Mouse (Mus musculus) neural tube, embryonic 12.5 days (tissue): Measurements from ENCODE around the gene Ppp1r21. TPM values are rescaled to one million over a fixed set of nuclear protein-coding genes. Genes with fewer than 3 reads are reported as not detected.

ENCODE experiments used
- ATAC-seq: fragments of 200-750 bp; cut with Nextera tagmentation; 2 replicates; pipeline ENCODE4 v1.8.0; 2017; ENCODE audit warnings: low read depth, mild to moderate bottlenecking, moderate TSS enrichment, moderate library complexity; ENCODE audit not compliant: low FRiP score
- H3K27ac ChIP-seq: fragments of 300-500 bp; sonication (generic); 2 replicates; pipeline ENCODE4 v1.5.1; 2016
- H3K27me3 ChIP-seq: fragments of 300-500 bp; sonication (generic); replicated peaks from 2 replicates; pipeline ENCODE4 v1.6.1; 2016; ENCODE audit warnings: mild to moderate bottlenecking
- H3K36me3 ChIP-seq: fragments of 300-500 bp; sonication (generic); 2 replicates; pipeline ENCODE4 v1.6.1; 2016; ENCODE audit warnings: mild to moderate bottlenecking
- H3K4me1 ChIP-seq: fragments of 300-500 bp; sonication (generic); 2 replicates; pipeline ENCODE4 v1.6.1; 2016
- H3K4me2 ChIP-seq: fragments of 300-500 bp; sonication (generic); replicated peaks from 2 replicates; pipeline ENCODE4 v1.6.1; 2016; ENCODE audit warnings: mild to moderate bottlenecking
- H3K4me3 ChIP-seq: fragments of 300-500 bp; sonication (generic); 2 replicates; pipeline ENCODE4 v1.5.1; 2016
- H3K9ac ChIP-seq: fragments of 300-500 bp; sonication (generic); 2 replicates; pipeline ENCODE4 v1.6.1; 2016; ENCODE audit warnings: mild to moderate bottlenecking
- H3K9me3 ChIP-seq: fragments of 300-500 bp; sonication (generic); 2 replicates; pipeline ENCODE4 v1.6.1; 2016; ENCODE audit warnings: mild to moderate bottlenecking
- WGBS: fragments of 180-500 bp; shearing (Covaris S2); methylation state at CpG from one replicate; pipeline ENCODE4 v1.1.7; 2016; 5-methylcytosine and 5-hydroxymethylcytosine counted together
- polyA plus RNA-seq: library from polyadenylated mRNA; unstranded; fragments of >200 nt; fragmentation: Nextera tagmentation; extraction: Ambion mirVana; gene quantifications from 2 replicates; pipeline ENCODE4 v1.2.1, GENCODE M21; 2016

The Ppp1r21 gene
- polyA plus RNA-seq, 1 experiment from 2014 or later, result 33.3 TPM

DNA sequence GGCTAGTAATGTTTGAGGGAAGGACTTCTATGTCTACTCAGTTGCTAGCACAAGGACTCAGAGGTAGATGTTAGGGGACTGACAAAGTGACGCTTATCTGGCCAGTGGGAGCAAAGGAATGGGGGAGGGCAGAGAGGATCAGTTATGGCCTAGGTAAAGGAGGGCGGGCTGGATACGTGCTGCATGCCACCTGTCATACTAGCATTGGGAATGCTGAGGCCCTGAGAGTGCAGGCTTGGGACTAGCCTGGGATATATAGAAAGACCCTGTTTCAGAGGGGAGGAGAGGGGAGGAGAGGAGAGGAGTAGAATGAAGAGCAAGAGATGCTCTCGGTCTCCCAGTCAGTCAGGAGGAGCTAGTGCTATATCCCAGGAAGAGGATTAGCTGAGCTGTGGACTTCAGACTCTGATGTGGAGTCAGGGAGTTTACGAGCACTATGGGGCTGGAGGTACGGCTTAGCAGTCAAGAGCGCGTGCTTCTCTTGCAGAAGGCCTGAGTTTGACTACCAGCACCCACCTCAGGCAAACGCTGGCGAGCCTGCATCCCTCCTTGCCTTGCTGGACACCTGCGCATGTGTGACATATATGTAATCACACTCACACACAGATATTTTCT lies 23.7 kb downstream of the Ppp1r21 start:
- H3K4me2 ChIP-seq, result no peak overlapping the region
- no peak overlapping the region for H3K27ac ChIP-seq
- no peaks in the 10 kb centered on the region for H3K9me3 ChIP-seq
- ATAC-seq, result no peak
- H3K4me1 ChIP-seq, result peaks cover 8% of the 10 kb centered on the region; the same call in 1 of the 2 replicates
- H3K27me3 ChIP-seq, result no peaks in the 10 kb centered on the region
- 90% methylated on average over 11 of the region's 11 CpGs for WGBS
- H3K4me3 ChIP-seq, result no peak overlapping the region
- H3K9ac ChIP-seq, result no peak overlapping the region
- peaks cover 36% of the 10 kb centered on the region for H3K36me3 ChIP-seq

DNA sequence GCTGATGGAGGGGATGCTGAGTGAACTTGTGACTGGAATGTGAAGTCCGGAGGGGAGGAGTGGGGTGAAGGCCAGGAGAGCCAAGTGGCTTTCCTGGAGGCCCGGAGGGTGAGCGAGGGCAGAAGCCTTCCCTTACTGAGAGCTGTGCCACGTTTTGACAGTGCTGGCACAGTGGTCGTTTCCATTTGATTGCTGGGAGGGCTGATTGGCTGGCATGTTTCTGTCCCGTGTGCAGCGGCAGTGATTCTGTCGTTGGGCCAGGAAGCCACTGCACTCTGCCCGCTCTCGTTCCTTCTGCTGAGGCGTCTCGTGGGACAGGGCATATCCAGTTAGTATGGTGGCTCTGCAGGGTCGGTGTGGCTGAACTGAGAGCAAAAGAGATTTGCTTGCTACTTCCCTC lies 26.3 kb downstream of the Ppp1r21 start:
- H3K4me2 ChIP-seq, result no peak overlapping the region
- peaks cover 26% of the 10 kb centered on the region; the same call in 1 of the 2 replicates for H3K36me3 ChIP-seq
- H3K4me3 ChIP-seq, result no peak overlapping the region
- no peaks in the 10 kb centered on the region for H3K27me3 ChIP-seq
- no peaks in the 10 kb centered on the region for H3K9me3 ChIP-seq
- WGBS, result 88% methylated on average over 13 of the region's 13 CpGs
- no peak overlapping the region for H3K9ac ChIP-seq
- no peak for ATAC-seq
- no peak overlapping the region for H3K27ac ChIP-seq
- peaks cover 8% of the 10 kb centered on the region; the same call in 1 of the 2 replicates for H3K4me1 ChIP-seq

DNA sequence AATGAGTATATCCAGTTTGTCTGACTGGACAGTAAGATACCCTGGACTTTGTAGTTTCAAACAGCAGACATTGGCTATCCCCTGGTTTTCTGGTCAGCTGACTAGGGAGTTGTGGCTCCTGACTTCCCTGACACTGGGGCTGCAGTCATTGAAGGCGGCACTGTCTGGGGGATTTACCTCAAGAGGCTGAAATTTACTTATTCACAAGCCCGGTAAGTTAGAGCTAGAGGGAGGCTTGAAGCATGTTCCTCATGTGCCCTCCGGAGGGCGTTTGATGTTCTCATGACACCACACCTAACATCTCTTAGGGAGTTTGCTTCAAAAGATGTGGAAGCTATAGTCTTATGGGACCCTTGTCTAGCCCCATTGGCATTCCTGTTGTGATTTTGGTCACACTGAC lies 26.8 kb downstream of the Ppp1r21 start:
- H3K4me1 ChIP-seq, result peaks cover 8% of the 10 kb centered on the region; the same call in 1 of the 2 replicates
- ATAC-seq, result no peak
- H3K9me3 ChIP-seq, result no peaks in the 10 kb centered on the region
- 90% methylated on average over 4 of the region's 4 CpGs for WGBS
- H3K9ac ChIP-seq, result no peak overlapping the region
- H3K4me2 ChIP-seq, result no peak overlapping the region
- peaks cover 29% of the 10 kb centered on the region for H3K36me3 ChIP-seq
- no peak overlapping the region for H3K4me3 ChIP-seq
- no peak overlapping the region for H3K27ac ChIP-seq
- H3K27me3 ChIP-seq, result no peaks in the 10 kb centered on the region

DNA sequence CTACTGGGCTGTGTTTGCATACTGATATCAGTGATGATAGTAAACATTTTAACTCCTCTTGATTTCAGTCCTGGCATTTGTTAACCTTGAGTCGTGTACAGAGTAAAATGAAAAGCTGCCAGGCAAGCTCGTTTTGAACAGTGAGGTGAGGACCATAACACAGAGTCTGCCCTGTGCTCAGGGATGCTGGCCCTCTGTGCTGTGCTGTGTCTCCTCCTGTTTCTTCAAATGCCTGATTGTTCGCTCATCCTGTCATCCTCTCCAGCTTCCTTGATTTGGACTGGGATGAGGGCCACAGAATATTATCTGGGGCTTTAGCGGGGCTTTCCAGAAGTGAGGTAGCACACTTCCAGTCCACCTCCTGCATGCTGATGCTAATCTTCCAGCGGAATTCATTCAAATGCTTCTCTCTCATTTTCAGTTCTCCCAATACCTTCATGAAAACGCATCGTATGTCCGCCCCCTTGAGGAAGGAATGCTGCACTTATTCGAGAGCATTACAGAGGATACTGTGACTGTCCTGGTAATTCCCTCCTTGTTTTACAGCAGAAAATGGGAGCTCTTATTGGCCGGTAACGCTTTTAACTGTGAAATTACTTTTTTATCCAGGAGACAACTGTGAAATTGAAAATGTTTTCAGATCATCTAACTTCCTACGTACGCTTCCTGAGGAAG lies 28.4 kb downstream of the Ppp1r21 start:
- H3K4me3 ChIP-seq, result no peak overlapping the region
- no peaks in the 10 kb centered on the region for H3K9me3 ChIP-seq
- no peaks in the 10 kb centered on the region for H3K27me3 ChIP-seq
- peak; percentile 61; the same call in 1 of the 2 replicates for ATAC-seq
- H3K9ac ChIP-seq, result no peak overlapping the region
- no peaks in the 10 kb centered on the region for H3K4me1 ChIP-seq
- WGBS, result 34% methylated on average over 13 of the region's 13 CpGs
- H3K27ac ChIP-seq, result no peak overlapping the region
- H3K36me3 ChIP-seq, result peaks cover 40% of the 10 kb centered on the region
- no peak overlapping the region for H3K4me2 ChIP-seq

DNA sequence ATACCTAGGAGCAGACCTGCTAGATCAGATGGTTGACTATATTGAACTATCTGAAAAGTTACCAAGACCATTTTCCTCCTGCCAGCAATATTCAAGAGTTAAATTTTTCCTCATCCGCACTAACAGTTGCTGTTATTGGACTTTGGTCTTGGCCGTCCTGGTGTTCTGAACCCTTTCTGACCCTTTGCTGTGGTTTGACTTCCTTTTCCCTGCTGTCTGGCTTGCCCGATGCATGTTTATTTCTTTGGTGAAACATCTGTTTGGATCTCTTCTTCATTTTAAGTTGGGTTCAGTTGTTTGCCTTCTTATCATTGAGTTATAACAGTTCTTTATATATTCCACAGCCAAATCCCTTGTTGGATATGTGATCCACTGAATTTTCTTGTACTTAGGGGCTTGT lies 33.7 kb downstream of the Ppp1r21 start:
- no peak for ATAC-seq
- Histone ChIP-seq H3K4me1 (no peaks in the 10 kb centered on the region), H3K9me3 (no peaks in the 10 kb centered on the region), H3K4me3 (no peak overlapping the region), H3K9ac (no peak overlapping the region), H3K36me3 (peaks cover 29% of the 10 kb centered on the region), H3K27me3 (no peaks in the 10 kb centered on the region), H3K27ac (no peak overlapping the region), H3K4me2 (no peak overlapping the region)
- 83% methylated on average over 3 of the region's 3 CpGs for WGBS

DNA sequence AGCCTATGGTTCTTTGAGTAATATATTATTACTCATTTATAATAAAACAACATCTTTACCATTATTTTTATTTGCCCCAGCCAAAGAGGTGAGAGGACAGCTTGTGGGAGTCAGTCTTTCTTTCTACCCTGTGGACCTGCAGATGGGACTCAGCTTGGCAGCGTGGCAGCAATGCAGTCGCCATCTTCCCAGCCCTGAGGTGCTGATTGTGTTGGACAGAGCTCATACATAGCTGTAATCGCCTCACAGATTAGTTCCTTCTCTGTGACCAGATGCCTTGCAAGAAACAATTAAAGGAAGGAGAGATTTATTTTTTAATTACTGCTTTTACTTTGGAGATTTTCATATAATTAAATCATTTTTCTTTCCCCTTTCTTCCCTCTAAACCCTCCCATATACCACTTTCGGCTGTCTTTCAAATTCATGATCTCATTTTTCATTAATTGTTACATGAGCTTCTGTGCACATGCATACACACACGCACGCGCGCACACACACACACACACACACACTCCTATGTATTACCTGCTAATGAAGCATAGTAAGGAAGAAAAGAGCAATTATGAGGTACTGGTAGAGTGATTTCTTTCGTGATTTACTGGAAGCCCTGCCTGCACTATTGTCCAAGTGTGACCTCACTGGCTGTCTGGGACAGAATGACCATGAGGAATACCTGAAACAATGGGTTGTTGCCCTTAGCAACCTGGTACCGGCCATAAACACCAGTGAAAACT lies 40.1 kb downstream of the Ppp1r21 start:
- peaks cover 8% of the 10 kb centered on the region; the same call in 1 of the 2 replicates for H3K4me1 ChIP-seq
- no peak overlapping the region for H3K9ac ChIP-seq
- no peak overlapping the region for H3K27ac ChIP-seq
- 46% methylated on average over 10 of the region's 10 CpGs for WGBS
- ATAC-seq, result peak; percentile 41; the same call in 1 of the 2 replicates
- H3K27me3 ChIP-seq, result no peaks in the 10 kb centered on the region
- no peak overlapping the region for H3K4me3 ChIP-seq
- no peak overlapping the region for H3K4me2 ChIP-seq
- H3K9me3 ChIP-seq, result no peaks in the 10 kb centered on the region
- peaks cover 49% of the 10 kb centered on the region for H3K36me3 ChIP-seq

DNA sequence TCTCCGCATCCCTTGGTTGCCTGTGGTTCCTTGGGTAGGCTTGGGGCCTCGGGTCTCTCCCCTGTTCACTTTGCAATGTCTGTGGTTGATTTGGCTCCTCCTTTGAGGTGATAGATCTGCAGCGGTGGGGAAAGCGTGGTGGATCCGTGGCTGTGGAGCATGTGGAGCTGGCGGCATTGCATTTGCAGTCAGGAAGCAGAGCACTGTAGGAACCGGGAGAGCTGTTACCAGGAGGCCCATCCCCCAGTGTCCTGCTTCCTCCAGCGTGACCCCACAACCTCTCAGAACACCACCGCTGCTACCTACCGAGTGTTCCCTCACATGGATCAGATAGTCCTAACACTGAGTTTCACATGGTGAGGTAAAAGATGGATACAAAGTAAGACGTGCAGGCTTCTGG lies 40.9 kb downstream of the Ppp1r21 start:
- no peak overlapping the region for H3K9ac ChIP-seq
- H3K27me3 ChIP-seq, result no peaks in the 10 kb centered on the region
- 62% methylated on average over 11 of the region's 11 CpGs for WGBS
- no peak overlapping the region for H3K27ac ChIP-seq
- peaks cover 8% of the 10 kb centered on the region; the same call in 1 of the 2 replicates for H3K4me1 ChIP-seq
- peaks cover 52% of the 10 kb centered on the region for H3K36me3 ChIP-seq
- H3K4me2 ChIP-seq, result no peak overlapping the region
- H3K4me3 ChIP-seq, result no peak overlapping the region
- no peaks in the 10 kb centered on the region for H3K9me3 ChIP-seq
- ATAC-seq, result no peak; the same call in 1 of the 2 replicates

DNA sequence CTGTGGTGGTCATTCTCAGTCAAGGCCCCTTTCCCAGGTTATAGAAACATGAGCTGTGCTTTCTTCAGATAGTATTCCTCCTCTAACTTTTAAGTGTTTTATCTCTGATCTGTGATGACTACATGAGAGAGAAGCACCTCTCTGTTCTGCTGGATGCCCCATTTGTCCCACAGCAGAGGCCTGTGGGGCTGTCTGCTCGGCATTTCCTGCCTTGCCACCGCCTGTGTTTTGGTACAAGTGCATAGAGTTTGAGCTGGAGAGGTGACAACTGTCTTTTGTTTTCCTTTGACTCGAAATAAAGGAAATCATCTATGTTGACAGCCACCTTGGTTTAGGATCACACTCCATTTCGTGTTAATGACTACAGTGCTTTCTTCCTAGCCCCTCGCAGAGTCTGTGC lies 44.9 kb downstream of the Ppp1r21 start:
- H3K4me1 ChIP-seq, result peaks cover 8% of the 10 kb centered on the region; the same call in 1 of the 2 replicates
- WGBS, result 75% methylated on average over 5 of the region's 5 CpGs
- no peak overlapping the region for H3K27ac ChIP-seq
- H3K36me3 ChIP-seq, result peaks cover 51% of the 10 kb centered on the region
- no peaks in the 10 kb centered on the region for H3K27me3 ChIP-seq
- no peaks in the 10 kb centered on the region for H3K9me3 ChIP-seq
- no peak overlapping the region for H3K4me3 ChIP-seq
- no peak for ATAC-seq
- H3K4me2 ChIP-seq, result no peak overlapping the region
- no peak overlapping the region for H3K9ac ChIP-seq

DNA sequence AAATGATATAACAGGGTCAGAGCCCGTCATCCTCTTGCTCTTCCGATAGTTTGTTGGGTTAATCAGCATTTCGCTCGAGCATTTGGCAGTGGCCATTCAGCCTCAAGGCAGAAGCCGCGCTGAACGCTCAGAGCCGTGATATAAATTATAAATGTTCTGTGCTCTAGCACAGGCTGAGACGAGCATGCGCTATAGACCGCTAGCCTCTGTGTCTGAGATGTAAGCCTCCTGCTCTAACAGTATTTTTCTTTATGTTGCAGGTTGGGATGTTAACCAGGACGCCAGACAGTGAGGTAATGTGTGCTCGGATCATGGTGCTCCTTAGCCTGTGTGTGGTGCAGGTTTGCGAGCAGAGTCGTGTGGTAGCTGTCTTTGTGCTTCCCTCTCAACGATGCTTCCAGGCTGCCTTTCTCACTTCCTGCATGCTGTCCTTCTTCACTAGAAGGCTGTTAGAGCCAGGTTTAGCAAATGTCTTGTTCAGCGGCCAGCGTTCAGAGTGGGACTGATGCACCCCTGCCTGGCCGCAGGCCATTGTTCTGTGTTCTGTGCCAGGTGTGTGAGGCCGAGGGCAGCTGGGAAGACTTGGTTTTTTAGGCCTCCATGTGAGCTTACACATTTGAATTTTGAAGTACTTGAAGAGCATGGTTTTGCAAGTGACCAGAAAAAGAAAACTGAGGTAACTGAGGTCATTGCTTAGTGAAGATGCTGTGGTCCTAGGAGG lies 48.8 kb downstream of the Ppp1r21 start:
- Histone ChIP-seq H3K4me1 (no peaks in the 10 kb centered on the region), H3K4me3 (no peak overlapping the region), H3K27me3 (no peaks in the 10 kb centered on the region), H3K4me2 (no peak overlapping the region), H3K27ac (no peak overlapping the region), H3K9ac (no peak overlapping the region), H3K9me3 (no peaks in the 10 kb centered on the region), H3K36me3 (peaks cover 49% of the 10 kb centered on the region)
- 78% methylated on average over 20 of the region's 20 CpGs for WGBS
- ATAC-seq, result peak; percentile 52

DNA sequence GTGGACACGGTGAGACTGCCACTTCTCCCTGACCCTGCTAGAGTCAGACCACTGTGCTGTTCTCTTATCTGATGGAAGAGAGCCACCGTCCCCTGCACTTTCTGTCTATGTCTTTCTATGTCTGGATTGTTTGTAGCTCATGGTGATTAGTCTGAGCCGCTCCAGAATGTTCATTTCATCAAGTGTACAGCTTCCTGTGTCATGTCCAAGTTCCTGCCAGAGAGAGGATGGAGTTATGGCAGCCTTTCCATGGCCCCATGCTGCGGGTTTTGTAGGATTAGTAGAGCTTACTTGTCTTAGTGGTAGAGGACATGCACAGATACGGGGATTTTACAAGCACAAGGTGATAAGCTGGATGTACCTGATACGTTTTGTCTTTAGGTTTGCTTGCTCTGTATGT lies 50.6 kb downstream of the Ppp1r21 start:
- no peak overlapping the region for H3K4me2 ChIP-seq
- no peaks in the 10 kb centered on the region for H3K4me1 ChIP-seq
- H3K4me3 ChIP-seq, result no peak overlapping the region
- H3K9ac ChIP-seq, result no peak overlapping the region
- no peaks in the 10 kb centered on the region for H3K27me3 ChIP-seq
- no peaks in the 10 kb centered on the region for H3K9me3 ChIP-seq
- no peak for ATAC-seq
- WGBS, result 91% methylated on average over 6 of the region's 6 CpGs
- H3K27ac ChIP-seq, result no peak overlapping the region
- H3K36me3 ChIP-seq, result peaks cover 66% of the 10 kb centered on the region

DNA sequence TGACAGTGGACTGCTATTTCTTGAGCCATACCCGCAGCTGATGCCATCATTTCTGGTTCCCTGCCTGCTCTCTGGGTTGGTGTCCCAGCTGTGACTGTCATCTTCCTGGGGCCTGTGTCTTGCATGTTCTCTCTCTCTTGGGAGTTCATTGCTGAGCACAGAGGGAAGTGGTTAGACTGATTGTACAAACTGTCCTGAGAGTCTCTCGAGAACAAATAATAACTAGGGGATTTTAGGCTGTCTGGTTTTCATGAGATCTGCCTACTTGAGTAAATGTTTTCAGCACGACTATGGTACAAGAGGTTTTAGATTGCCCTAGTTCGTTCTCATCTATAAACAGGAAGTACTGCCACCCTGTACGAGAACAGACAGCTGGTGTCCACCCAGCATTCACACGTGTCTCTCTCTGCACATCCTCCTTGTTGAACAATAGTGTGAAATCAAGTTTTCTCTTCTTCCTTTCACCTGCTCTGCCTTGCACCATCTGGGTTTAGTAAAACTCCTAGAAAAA lies 51.6 kb downstream of the Ppp1r21 start:
- H3K4me2 ChIP-seq, result no peak overlapping the region
- no peak for ATAC-seq
- peaks cover 67% of the 10 kb centered on the region for H3K36me3 ChIP-seq
- H3K9me3 ChIP-seq, result no peaks in the 10 kb centered on the region
- no peak overlapping the region for H3K4me3 ChIP-seq
- no peaks in the 10 kb centered on the region for H3K4me1 ChIP-seq
- H3K27me3 ChIP-seq, result no peaks in the 10 kb centered on the region
- H3K27ac ChIP-seq, result no peak overlapping the region
- no peak overlapping the region for H3K9ac ChIP-seq
- WGBS, result 77% methylated on average over 6 of the region's 6 CpGs

DNA sequence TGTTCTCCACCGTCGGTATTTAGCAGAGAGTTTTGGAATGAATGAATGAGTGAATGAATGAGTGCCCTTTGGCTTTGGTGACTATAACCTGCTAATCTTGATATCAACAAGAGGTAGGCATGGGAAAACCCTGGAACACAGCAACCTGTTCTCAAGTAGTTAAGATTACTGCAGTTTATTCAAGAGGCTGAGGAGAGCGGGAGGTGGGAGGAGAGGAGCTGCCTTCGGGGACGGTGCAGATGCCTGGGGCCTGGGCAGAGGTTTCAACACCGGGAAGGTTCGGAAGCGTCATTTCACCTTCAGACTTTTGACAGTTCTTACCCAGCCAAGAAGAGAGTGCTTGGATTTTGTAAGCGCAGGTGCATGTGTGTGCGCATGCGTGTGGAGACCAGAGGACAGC lies 53.1 kb downstream of the Ppp1r21 start:
- 84% methylated on average over 11 of the region's 11 CpGs for WGBS
- no peak overlapping the region for H3K4me3 ChIP-seq

More for the DNA sequence above, 53.1 kb downstream of the Ppp1r21 start:
- ATAC-seq, result no peak
- peaks cover 62% of the 10 kb centered on the region for H3K36me3 ChIP-seq
- H3K9me3 ChIP-seq, result no peaks in the 10 kb centered on the region
- H3K4me2 ChIP-seq, result no peak overlapping the region
- no peak overlapping the region for H3K9ac ChIP-seq
- H3K27me3 ChIP-seq, result no peaks in the 10 kb centered on the region
- H3K27ac ChIP-seq, result no peak overlapping the region
- no peaks in the 10 kb centered on the region for H3K4me1 ChIP-seq
